Mouse (Mus musculus): ENCODE data around the gene Rin3. TPM values are rescaled to one million over a fixed set of nuclear protein-coding genes. Genes with fewer than 3 reads are reported as not detected.

Gene Rin3
- polyA plus RNA-seq (2014; fragmentation: Nextera tagmentation; extraction: Ambion mirVana), result 3.1 and 5.0 TPM in 2 replicates

DNA sequence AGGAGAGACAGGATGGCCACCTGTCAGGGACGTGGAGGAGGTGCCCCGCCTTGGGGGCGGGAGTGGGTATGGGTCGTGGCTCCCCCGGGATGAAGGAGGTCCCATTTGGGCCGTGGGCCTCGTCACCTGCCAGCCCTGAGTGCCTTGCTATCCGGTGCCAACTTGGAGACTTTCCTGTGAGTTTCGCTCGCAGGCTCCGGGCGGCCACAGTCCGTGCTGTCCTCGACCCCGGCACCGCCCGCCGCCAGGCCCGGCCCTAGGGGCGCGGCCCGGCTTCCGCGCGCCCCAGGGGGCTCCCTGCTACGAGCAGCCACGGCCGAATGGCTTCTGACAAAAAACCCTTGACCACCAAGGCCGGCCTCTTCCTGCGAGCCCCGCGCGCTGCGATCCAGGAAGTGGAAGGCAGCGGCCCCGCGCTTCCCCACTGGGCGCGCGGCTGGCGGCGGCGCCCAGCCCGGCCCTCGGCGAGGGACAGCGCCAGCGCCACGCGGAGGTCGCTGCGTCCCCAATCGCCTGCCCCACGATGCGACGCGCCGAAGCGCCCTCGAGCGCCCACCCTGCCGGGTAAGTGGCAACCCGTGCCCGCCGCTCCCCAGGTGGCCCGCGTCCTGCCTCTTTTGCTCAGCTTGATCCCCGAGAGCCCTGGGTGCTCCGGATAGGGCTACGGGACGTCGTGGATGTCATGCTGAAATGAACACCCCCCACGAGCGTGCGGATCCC is at the start of gene Rin3:
Rin3 (plus strand) TSS at position 286 of the 720 bp plus-strand sequence.
- Histone ChIP-seq H3K9me3 (ENCODE audit: control insufficient read depth, low read length) (no peaks in the 10 kb centered on the region), H3K27ac (ENCODE audit: low read depth, low read length) (0 out of 2 replicates have a peak within 1 kb of the TSS, but pooled peaks have one; percentile 10), H3K4me1 (replicated peaks; ENCODE audit: control insufficient read depth, insufficient read depth, low read length) (no peaks in the 10 kb centered on the region), H3K4me3 (ENCODE audit: low read depth, low read length) (peak within 1 kb of the TSS; percentile 48), H3K9ac (ENCODE audit: low read depth, low read length) (peak within 1 kb of the TSS; percentile 73), H3K36me3 (ENCODE audit: control insufficient read depth, insufficient read depth, low read length) (no peaks in the 10 kb centered on the region), H3K4me2 (replicated peaks; ENCODE audit: low read depth, low read length) (peak within 1 kb of the TSS; percentile 97), H3K27me3 (ENCODE audit: control insufficient read depth, insufficient read depth, low read length) (no peaks in the 10 kb centered on the region)
- ATAC-seq (ENCODE audit: low FRiP score) (peak; percentile 64), DNase-seq (ENCODE audit: low spot score) (peak; percentile 67)
- WGBS, result 1% methylated on average over 55 of the region's 75 CpGs

DNA sequence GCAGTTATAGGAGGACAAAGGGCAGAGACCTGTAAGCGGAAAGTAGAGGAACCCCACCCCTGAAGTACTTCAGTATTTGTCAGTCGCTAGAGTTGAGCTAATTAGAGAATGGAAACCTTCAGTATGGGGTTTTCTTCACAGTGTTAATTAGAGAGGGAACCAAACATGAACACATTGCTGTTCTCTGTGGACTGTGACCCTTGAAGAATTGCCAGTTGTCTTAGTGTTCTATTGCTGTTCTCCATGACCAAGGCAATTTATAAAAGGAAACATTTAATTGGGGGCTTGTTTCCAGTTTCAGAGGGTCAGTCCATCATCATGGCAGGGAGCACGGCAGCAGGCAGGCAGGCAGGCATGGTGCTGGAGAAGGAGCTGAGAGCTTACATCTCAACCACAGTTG is 47.3 kb upstream of the Rin3 start:
- Histone ChIP-seq H3K4me1 (replicated peaks; ENCODE audit: control insufficient read depth, insufficient read depth, low read length) (no peaks in the 10 kb centered on the region), H3K4me2 (replicated peaks; ENCODE audit: low read depth, low read length) (no peak overlapping the region), H3K9ac (ENCODE audit: low read depth, low read length) (no peak overlapping the region), H3K27me3 (ENCODE audit: control insufficient read depth, insufficient read depth, low read length) (no peaks in the 10 kb centered on the region), H3K9me3 (ENCODE audit: control insufficient read depth, low read length) (no peaks in the 10 kb centered on the region), H3K27ac (ENCODE audit: low read depth, low read length) (no peak overlapping the region), H3K36me3 (ENCODE audit: control insufficient read depth, insufficient read depth, low read length) (no peaks in the 10 kb centered on the region), H3K4me3 (ENCODE audit: low read depth, low read length) (no peak overlapping the region)
- ATAC-seq (ENCODE audit: low FRiP score) (no peak), DNase-seq (ENCODE audit: low spot score) (no peak)
- 81% methylated on average over 3 of the region's 3 CpGs for WGBS

DNA sequence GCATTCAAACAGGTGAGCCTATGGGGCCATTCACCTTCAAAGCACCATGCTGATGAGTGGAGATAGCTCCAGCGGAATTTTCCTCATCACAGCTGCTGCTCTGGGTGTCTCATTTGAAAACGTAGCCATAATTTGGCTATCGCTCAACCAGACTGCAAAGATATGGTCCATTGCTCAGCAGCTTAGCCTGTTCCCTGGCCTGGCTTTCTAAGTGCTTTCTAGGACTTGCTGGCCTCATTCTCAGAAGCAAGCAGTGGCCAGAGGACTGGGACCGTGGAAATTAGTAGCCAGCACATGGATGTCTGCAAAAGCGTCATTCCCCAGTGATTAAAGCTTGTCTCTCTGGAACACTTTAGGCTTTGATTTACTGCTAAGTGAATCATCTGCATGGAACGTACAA is 46.5 kb upstream of the Rin3 start:
- Histone ChIP-seq H3K4me3 (ENCODE audit: low read depth, low read length) (no peak overlapping the region), H3K9ac (ENCODE audit: low read depth, low read length) (no peak overlapping the region), H3K4me1 (replicated peaks; ENCODE audit: control insufficient read depth, insufficient read depth, low read length) (no peaks in the 10 kb centered on the region), H3K9me3 (ENCODE audit: control insufficient read depth, low read length) (no peaks in the 10 kb centered on the region), H3K27ac (ENCODE audit: low read depth, low read length) (no peak overlapping the region), H3K4me2 (replicated peaks; ENCODE audit: low read depth, low read length) (no peak overlapping the region), H3K36me3 (ENCODE audit: control insufficient read depth, insufficient read depth, low read length) (no peaks in the 10 kb centered on the region), H3K27me3 (ENCODE audit: control insufficient read depth, insufficient read depth, low read length) (no peaks in the 10 kb centered on the region)
- ATAC-seq (ENCODE audit: low FRiP score), result no peak
- no peak for DNase-seq (ENCODE audit: low spot score)
- WGBS, result 88% methylated on average over 6 of the region's 6 CpGs

DNA sequence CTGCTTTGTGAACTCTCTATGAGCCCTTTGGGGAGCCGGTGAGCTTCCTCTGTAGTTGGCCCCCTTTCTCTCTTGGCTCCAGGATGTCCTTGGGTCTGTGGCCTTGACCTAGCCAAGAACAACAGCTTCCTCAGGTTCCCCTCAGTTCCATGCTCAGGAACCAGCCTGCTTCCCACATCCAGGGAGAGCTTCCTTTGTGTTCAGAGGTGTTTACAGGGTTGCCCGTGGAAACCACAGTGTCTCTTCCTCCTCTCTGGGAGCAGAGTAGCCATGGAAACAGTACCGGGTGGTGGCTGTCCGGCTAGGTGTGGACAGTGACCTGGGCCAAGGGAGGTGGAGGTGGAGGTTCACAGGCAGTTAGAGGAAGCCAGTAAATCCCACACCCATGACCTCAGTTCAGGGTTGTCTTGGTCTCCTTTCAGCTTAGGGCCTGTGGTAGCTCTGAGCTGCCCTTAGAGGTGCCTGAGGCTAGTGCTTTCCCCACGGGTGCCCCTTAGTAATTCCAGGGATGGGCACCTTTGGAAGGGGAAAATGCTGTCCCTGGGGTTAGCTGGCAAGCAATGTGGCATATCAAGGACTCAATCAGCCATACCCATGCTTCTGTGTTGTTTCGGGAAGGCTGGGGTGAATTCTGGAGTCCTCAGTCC is 40.6 kb upstream of the Rin3 start:
- 73% methylated on average over 6 of the region's 6 CpGs for WGBS
- H3K27me3 ChIP-seq (ENCODE audit: control insufficient read depth, insufficient read depth, low read length), result no peaks in the 10 kb centered on the region

DNA sequence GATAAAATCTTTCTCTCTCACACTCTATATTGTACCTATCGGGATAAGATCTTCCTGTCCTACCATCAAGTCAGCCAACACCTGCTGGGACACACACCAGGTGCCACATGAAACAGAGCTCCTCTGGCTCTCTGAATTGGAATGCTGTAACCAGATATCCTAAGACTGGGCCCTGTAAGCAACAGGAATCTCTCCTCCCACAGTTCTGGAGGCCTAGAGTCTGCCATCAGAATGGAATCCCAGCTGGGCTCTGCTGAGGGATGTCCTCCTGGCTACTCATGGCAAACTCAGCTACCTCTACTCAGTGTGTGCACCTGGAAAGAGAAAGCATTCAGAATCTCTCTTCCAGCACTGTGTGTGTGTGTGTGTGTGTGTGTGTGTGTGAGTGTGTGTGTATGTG is 38.9 kb upstream of the Rin3 start:
- Histone ChIP-seq H3K27ac (ENCODE audit: low read depth, low read length) (no peak overlapping the region), H3K4me3 (ENCODE audit: low read depth, low read length) (no peak overlapping the region), H3K4me1 (replicated peaks; ENCODE audit: control insufficient read depth, insufficient read depth, low read length) (no peaks in the 10 kb centered on the region), H3K9ac (ENCODE audit: low read depth, low read length) (no peak overlapping the region), H3K9me3 (ENCODE audit: control insufficient read depth, low read length) (no peaks in the 10 kb centered on the region), H3K36me3 (ENCODE audit: control insufficient read depth, insufficient read depth, low read length) (no peaks in the 10 kb centered on the region), H3K27me3 (ENCODE audit: control insufficient read depth, insufficient read depth, low read length) (no peaks in the 10 kb centered on the region), H3K4me2 (replicated peaks; ENCODE audit: low read depth, low read length) (no peak overlapping the region)
- no peak for DNase-seq (ENCODE audit: low spot score)
- no peak for ATAC-seq (ENCODE audit: low FRiP score)
- WGBS, result 63% methylated on average over 1 of the region's 1 CpGs

More for the DNA sequence above, 40.6 kb upstream of the Rin3 start:
- Histone ChIP-seq H3K4me3 (ENCODE audit: low read depth, low read length) (no peak overlapping the region), H3K27ac (ENCODE audit: low read depth, low read length) (no peak overlapping the region), H3K9ac (ENCODE audit: low read depth, low read length) (no peak overlapping the region), H3K36me3 (ENCODE audit: control insufficient read depth, insufficient read depth, low read length) (no peaks in the 10 kb centered on the region), H3K4me1 (replicated peaks; ENCODE audit: control insufficient read depth, insufficient read depth, low read length) (no peaks in the 10 kb centered on the region), H3K9me3 (ENCODE audit: control insufficient read depth, low read length) (no peaks in the 10 kb centered on the region), H3K4me2 (replicated peaks; ENCODE audit: low read depth, low read length) (no peak overlapping the region)
- ATAC-seq (ENCODE audit: low FRiP score) (no peak), DNase-seq (ENCODE audit: low spot score) (no peak)

DNA sequence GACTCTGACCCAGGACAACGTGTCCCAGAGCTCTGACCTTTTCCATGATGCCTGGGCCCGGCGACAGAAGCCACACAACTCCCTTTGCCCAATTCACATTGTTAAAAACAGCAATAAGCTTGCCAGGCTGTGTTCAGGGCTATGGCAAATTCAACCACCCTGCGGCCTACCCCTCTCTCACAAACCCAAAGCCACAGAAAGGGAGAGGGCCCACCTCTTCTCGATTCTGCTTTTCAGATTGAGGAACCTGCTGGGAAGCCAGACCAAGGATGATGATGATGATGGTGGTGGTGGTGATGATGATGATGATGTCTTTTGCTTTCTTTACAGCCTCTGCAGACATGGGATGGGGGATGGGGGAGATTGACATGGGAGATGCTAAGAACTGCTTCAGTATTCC is 36.6 kb upstream of the Rin3 start:
- no peak for ATAC-seq (ENCODE audit: low FRiP score)
- H3K4me3 ChIP-seq (ENCODE audit: low read depth, low read length), result no peak overlapping the region
- no peaks in the 10 kb centered on the region for H3K27me3 ChIP-seq (ENCODE audit: control insufficient read depth, insufficient read depth, low read length)
- H3K4me2 ChIP-seq (replicated peaks; ENCODE audit: low read depth, low read length), result no peak overlapping the region
- H3K36me3 ChIP-seq (ENCODE audit: control insufficient read depth, insufficient read depth, low read length), result no peaks in the 10 kb centered on the region
- no peaks in the 10 kb centered on the region for H3K9me3 ChIP-seq (ENCODE audit: control insufficient read depth, low read length)
- DNase-seq (ENCODE audit: low spot score), result no peak
- H3K27ac ChIP-seq (ENCODE audit: low read depth, low read length), result no peak overlapping the region
- no peak overlapping the region for H3K9ac ChIP-seq (ENCODE audit: low read depth, low read length)
- WGBS, result 88% methylated on average over 5 of the region's 5 CpGs
- no peaks in the 10 kb centered on the region for H3K4me1 ChIP-seq (replicated peaks; ENCODE audit: control insufficient read depth, insufficient read depth, low read length)

DNA sequence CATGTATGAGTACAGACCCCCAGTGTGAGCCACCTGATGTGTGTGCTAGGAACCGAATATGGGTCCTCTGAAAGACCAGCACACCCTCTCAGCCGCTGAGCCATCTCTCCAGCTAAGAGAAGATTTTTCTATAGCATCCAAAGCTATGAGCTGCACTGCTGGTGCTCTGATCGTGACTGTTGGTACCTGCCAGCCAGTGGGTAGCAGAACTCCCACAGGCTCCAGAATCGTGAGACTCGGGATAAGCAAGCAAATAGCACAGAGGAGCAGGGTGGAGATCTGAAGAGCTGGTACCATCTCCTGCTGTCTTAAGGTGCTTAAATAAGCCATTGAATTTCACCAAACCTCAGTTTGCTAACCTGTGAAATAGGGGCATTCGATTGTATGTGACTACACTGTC is 34.7 kb upstream of the Rin3 start:
- H3K27me3 ChIP-seq (ENCODE audit: control insufficient read depth, insufficient read depth, low read length), result no peaks in the 10 kb centered on the region; the same call in 1 of the 2 replicates
- H3K36me3 ChIP-seq (ENCODE audit: control insufficient read depth, insufficient read depth, low read length), result no peaks in the 10 kb centered on the region
- ATAC-seq (ENCODE audit: low FRiP score) (no peak), DNase-seq (ENCODE audit: low spot score) (no peak)
- no peak overlapping the region for H3K4me3 ChIP-seq (ENCODE audit: low read depth, low read length)
- WGBS, result 95% methylated on average over 6 of the region's 6 CpGs
- H3K9me3 ChIP-seq (ENCODE audit: control insufficient read depth, low read length), result no peaks in the 10 kb centered on the region
- H3K4me2 ChIP-seq (replicated peaks; ENCODE audit: low read depth, low read length), result no peak overlapping the region
- no peak overlapping the region for H3K9ac ChIP-seq (ENCODE audit: low read depth, low read length)
- no peaks in the 10 kb centered on the region for H3K4me1 ChIP-seq (replicated peaks; ENCODE audit: control insufficient read depth, insufficient read depth, low read length)
- H3K27ac ChIP-seq (ENCODE audit: low read depth, low read length), result no peak overlapping the region

DNA sequence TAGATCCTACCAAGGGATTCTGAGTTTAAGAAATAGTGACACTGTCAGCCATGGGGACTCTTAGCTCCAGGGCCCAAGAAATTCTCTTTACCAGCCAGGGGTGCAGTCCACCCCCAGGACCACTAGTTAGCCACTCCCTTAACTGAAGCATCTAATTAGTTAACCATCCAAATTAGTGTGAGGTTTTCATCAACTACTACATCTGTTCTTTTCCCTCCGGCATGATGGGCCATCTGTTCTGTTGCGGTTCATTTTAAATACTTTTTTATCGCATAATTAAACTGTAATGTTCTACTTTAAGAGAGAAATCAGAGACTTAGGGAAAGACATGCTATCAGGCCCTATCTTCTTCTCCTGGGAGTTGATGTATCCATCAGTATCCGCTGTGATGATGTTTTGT is 32.5 kb upstream of the Rin3 start:
- no peaks in the 10 kb centered on the region for H3K9me3 ChIP-seq (ENCODE audit: control insufficient read depth, low read length)
- no peak overlapping the region for H3K4me3 ChIP-seq (ENCODE audit: low read depth, low read length)
- H3K27ac ChIP-seq (ENCODE audit: low read depth, low read length), result no peak overlapping the region
- WGBS, result 90% methylated on average over 4 of the region's 4 CpGs
- DNase-seq (ENCODE audit: low spot score) (no peak), ATAC-seq (ENCODE audit: low FRiP score) (no peak)
- H3K4me2 ChIP-seq (replicated peaks; ENCODE audit: low read depth, low read length), result no peak overlapping the region
- no peaks in the 10 kb centered on the region for H3K4me1 ChIP-seq (replicated peaks; ENCODE audit: control insufficient read depth, insufficient read depth, low read length)
- no peaks in the 10 kb centered on the region for H3K36me3 ChIP-seq (ENCODE audit: control insufficient read depth, insufficient read depth, low read length)
- no peaks in the 10 kb centered on the region; the same call in 1 of the 2 replicates for H3K27me3 ChIP-seq (ENCODE audit: control insufficient read depth, insufficient read depth, low read length)
- H3K9ac ChIP-seq (ENCODE audit: low read depth, low read length), result no peak overlapping the region

DNA sequence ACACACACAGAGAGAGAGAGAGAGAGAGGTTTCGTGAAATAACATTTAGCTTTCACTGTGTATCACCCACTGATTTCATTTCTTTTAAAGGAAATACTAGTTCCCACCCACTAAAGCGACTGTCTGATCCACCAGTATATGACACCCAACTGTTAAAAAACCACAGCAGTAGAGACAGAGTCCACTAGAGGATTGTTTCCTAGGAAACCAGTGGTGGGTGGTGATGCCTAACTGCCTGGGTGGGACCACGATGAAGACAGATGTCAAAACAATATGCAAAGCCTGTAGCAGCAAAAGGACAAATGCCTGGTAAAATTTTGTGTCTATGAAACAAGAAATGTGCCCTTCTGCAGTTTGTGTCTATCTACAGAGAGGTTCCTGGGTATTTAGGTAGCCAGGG is 31.8 kb upstream of the Rin3 start:
- Histone ChIP-seq H3K9ac (ENCODE audit: low read depth, low read length) (no peak overlapping the region), H3K36me3 (ENCODE audit: control insufficient read depth, insufficient read depth, low read length) (no peaks in the 10 kb centered on the region), H3K4me1 (replicated peaks; ENCODE audit: control insufficient read depth, insufficient read depth, low read length) (no peaks in the 10 kb centered on the region), H3K4me2 (replicated peaks; ENCODE audit: low read depth, low read length) (no peak overlapping the region), H3K27ac (ENCODE audit: low read depth, low read length) (no peak overlapping the region), H3K9me3 (ENCODE audit: control insufficient read depth, low read length) (no peaks in the 10 kb centered on the region), H3K4me3 (ENCODE audit: low read depth, low read length) (no peak overlapping the region), H3K27me3 (ENCODE audit: control insufficient read depth, insufficient read depth, low read length) (no peaks in the 10 kb centered on the region; the same call in 1 of the 2 replicates)
- ATAC-seq (ENCODE audit: low FRiP score) (no peak), DNase-seq (ENCODE audit: low spot score) (no peak)
- 84% methylated on average over 3 of the region's 3 CpGs for WGBS

Measured in hindbrain, embryonic 11.5 days (tissue).